Mouse (Mus musculus) forebrain, embryonic 11.5 days (tissue): Measurements from ENCODE around the gene Slc5a2. TPM values are rescaled to one million over a fixed set of nuclear protein-coding genes. Genes with fewer than 3 reads are reported as not detected.

ENCODE experiments used
- ATAC-seq: fragments of 200-750 bp; cut with Nextera tagmentation; replicated peaks from 2 replicates; pipeline ENCODE4 v1.8.0; 2017; ENCODE audit warnings: moderate TSS enrichment; ENCODE audit not compliant: low FRiP score
- DNase-seq: peaks from one replicate; pipeline ENCODE4 v3.0.0-alpha.2; 2017; ENCODE audit warnings: low spot score
- H3K27ac ChIP-seq: fragments of 300-500 bp; sonication (generic); 2 replicates; pipeline ENCODE4 v1.5.1; 2014; ENCODE audit warnings: low read depth, low read length
- H3K27me3 ChIP-seq: fragments of 300-500 bp; sonication (generic); 2 replicates; pipeline ENCODE4 v1.6.1; 2014; ENCODE audit warnings: mild to moderate bottlenecking, low read length, mixed read lengths; ENCODE audit not compliant: control insufficient read depth, insufficient read depth
- H3K36me3 ChIP-seq: fragments of 300-500 bp; sonication (generic); 2 replicates; pipeline ENCODE4 v1.6.1; 2014; ENCODE audit warnings: mild to moderate bottlenecking, low read length, moderate library complexity, mixed read lengths; ENCODE audit not compliant: control insufficient read depth, insufficient read depth
- H3K4me1 ChIP-seq: fragments of 300-500 bp; sonication (generic); replicated peaks from 2 replicates; pipeline ENCODE4 v1.6.1; 2014; ENCODE audit warnings: low read length, mixed read lengths; ENCODE audit not compliant: control insufficient read depth, insufficient read depth
- H3K4me2 ChIP-seq: fragments of 300-500 bp; sonication (generic); 2 replicates; pipeline ENCODE4 v1.6.1; 2014; ENCODE audit warnings: low read depth, mild to moderate bottlenecking, low read length, moderate library complexity, mixed read lengths; ENCODE audit not compliant: severe bottlenecking
- H3K4me3 ChIP-seq: fragments of 300-500 bp; sonication (generic); 2 replicates; pipeline ENCODE4 v1.5.1; 2014; ENCODE audit warnings: low read depth, low read length
- H3K9ac ChIP-seq: fragments of 300-500 bp; sonication (generic); 2 replicates; pipeline ENCODE4 v1.6.1; 2014; ENCODE audit warnings: low read length
- H3K9me3 ChIP-seq: fragments of 300-500 bp; sonication (generic); 2 replicates; pipeline ENCODE4 v1.6.1; 2016; ENCODE audit warnings: low read length, mixed read lengths; ENCODE audit not compliant: control insufficient read depth
- WGBS: fragments of 180-500 bp; shearing (Covaris S2); extraction: QIAGEN DNeasy Blood & Tissue Kit; methylation state at CpG from one replicate; pipeline ENCODE4 v1.1.7; 2014; 5-methylcytosine and 5-hydroxymethylcytosine counted together
- polyA plus RNA-seq: library from polyadenylated mRNA; unstranded; fragments of >200 nt; fragmentation: Nextera tagmentation; extraction: Ambion mirVana; gene quantifications from 2 replicates; pipeline ENCODE4 v1.2.1, GENCODE M21; 2014

Gene Slc5a2
- polyA plus RNA-seq, 1 experiment from 2014 or later = 0.35 TPM

DNA sequence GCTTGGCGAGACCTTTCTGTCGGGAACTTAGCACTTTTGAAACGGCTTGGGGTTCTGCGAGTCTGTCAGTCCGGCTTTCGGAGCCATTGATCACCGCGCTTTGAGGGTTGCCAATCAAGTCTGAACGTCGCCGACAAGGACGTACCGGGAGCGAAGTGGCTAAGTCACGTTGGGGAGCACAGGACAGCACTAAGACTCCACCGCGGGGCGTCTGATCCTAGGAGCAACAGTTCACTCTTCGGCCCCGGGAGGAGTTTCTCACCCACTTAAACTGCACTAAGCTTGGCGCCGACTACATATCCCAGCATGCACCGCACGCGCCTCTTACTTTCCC, 27.9 kb upstream of the Slc5a2 start:
- no peaks in the 10 kb centered on the region for H3K9me3 ChIP-seq
- no peaks in the 10 kb centered on the region; the same call in 1 of the 2 replicates for H3K4me1 ChIP-seq
- H3K27me3 ChIP-seq = no peaks in the 10 kb centered on the region
- DNase-seq = no peak
- H3K9ac ChIP-seq = peak overlapping the region; percentile 83
- peak overlapping the region; percentile 69 for H3K4me3 ChIP-seq
- under 1% methylated on average over 25 of the region's 25 CpGs for WGBS
- H3K27ac ChIP-seq = peak overlapping the region; percentile 94
- no peaks in the 10 kb centered on the region; the same call in 1 of the 2 replicates for H3K36me3 ChIP-seq
- ATAC-seq = no peak
- H3K4me2 ChIP-seq = peak overlapping the region; percentile 81

DNA sequence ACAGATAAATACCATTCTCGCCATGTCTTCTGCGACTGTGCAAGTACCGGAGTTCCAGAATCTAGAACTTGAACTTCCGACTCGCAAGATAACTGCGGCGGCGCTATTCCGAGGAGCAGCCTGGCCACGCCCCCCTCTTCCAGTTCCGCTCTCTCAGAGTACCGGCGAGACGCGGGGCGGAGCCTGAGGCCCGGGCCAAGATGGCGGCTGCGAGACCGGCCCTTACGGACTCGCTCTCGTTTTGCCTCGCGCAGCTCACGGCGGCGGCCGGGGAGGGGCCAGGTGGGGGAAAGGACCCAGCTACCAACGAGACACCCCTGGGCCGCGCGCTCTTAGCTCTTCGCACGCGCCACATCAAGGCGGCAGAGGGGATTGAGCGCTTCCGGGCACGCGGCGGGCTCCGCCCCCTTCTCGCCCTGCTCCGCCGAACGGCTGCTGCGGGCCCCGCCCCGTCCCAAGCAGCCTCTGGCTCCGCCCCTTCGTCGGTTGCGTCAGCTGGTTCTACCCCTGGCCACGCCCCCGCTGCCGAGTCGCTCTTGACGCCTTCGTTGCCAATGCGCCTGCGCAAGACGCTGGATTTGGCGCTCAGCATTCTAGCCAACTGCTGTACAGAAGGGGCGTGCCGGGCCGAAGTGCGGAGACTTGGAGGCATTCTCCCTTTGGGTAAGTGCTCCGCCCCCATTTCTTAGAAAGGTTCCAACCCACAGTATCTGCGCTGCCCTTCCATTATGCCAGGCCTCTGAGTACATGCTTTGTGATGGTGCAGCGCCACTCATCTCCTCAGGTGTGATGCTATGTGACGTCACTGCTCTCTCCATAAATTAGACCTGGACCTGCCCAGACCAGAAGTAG, 27.3 kb upstream of the Slc5a2 start, which contains the start of gene 9130023H24Rik:
Gene 9130023H24Rik, minus strand, starts transcription at position 105 of the 852 bp plus-strand sequence.
- under 1% methylated on average over 71 of the region's 72 CpGs for WGBS
- H3K9me3 ChIP-seq = no peaks in the 10 kb centered on the region
- peak within 1 kb of the TSS; percentile 81 for H3K4me2 ChIP-seq
- H3K4me3 ChIP-seq = peak within 1 kb of the TSS; percentile 69
- H3K36me3 ChIP-seq = no peaks in the 10 kb centered on the region; the same call in 1 of the 2 replicates
- H3K27me3 ChIP-seq = no peaks in the 10 kb centered on the region
- peak within 1 kb of the TSS; percentile 83 for H3K9ac ChIP-seq
- no peaks in the 10 kb centered on the region; the same call in 1 of the 2 replicates for H3K4me1 ChIP-seq
- DNase-seq (peak; percentile 100), ATAC-seq (peak; percentile 92)
- H3K27ac ChIP-seq = peak within 1 kb of the TSS; percentile 94

DNA sequence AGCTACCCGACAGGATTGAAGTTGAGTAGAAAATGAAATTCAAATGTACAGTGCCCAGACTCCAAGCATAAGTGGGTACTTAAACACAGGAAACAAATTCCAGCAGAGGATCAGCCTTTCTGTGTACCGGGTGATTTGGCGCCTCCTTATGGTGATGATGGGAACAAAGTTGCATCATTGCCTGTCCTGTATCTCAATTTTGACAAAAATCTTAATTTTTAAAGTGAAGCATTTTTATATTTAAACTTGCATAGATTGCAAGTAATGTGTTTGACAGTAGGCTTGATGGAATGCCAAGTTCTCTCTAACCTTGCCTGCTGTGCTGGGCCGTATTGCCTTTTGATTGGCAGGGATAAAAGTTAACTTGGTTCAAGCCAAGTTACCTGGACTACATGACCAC, 26.5 kb upstream of the Slc5a2 start:
- Histone ChIP-seq H3K4me2 (peak overlapping the region; percentile 47), H3K27me3 (no peaks in the 10 kb centered on the region), H3K9me3 (no peaks in the 10 kb centered on the region), H3K27ac (no peak overlapping the region; the same call in 1 of the 2 replicates), H3K4me1 (no peaks in the 10 kb centered on the region; the same call in 1 of the 2 replicates), H3K9ac (no peak overlapping the region), H3K36me3 (no peaks in the 10 kb centered on the region; the same call in 1 of the 2 replicates), H3K4me3 (peak overlapping the region; percentile 69; the same call in 1 of the 2 replicates)
- no peak for DNase-seq
- WGBS = 22% methylated on average over 4 of the region's 4 CpGs
- ATAC-seq = no peak

GRCm38 (mm10) chr7:128240131-128240784, 25.2 kb upstream of the Slc5a2 start:
- ATAC-seq = no peak
- 95% methylated on average over 27 of the region's 27 CpGs for WGBS
- H3K27ac ChIP-seq = no peak overlapping the region
- no peak overlapping the region for H3K4me3 ChIP-seq
- H3K4me2 ChIP-seq = no peak overlapping the region
- no peak for DNase-seq
- peaks cover 3% of the 10 kb centered on the region; the same call in 1 of the 2 replicates for H3K36me3 ChIP-seq
- no peaks in the 10 kb centered on the region for H3K9me3 ChIP-seq
- no peak overlapping the region for H3K9ac ChIP-seq
- H3K4me1 ChIP-seq = no peaks in the 10 kb centered on the region; the same call in 1 of the 2 replicates
- no peaks in the 10 kb centered on the region for H3K27me3 ChIP-seq

DNA sequence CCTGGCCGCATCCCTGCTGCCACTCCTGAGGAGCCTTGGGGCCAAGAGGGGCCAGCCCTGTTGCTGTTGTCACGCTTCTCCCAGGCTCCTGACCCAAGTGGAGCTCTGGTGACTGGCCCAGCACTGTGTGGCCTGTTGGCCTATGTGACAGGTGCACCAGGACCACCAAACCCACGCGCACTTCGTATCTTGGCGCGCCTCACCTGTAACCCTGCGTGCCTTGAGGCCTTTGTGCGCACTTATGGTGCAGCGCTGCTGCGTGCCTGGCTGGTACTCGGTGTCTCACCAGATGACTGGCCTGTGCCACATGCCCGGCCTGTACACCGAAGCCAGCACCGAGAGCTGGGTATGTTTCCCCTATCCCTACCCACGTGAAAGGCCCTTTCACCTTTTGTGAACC, 23.1 kb upstream of the Slc5a2 start:
- Histone ChIP-seq H3K4me3 (no peak overlapping the region), H3K4me1 (peaks cover 2% of the 10 kb centered on the region), H3K4me2 (no peak overlapping the region), H3K9me3 (no peaks in the 10 kb centered on the region), H3K9ac (no peak overlapping the region), H3K27ac (no peak overlapping the region), H3K27me3 (no peaks in the 10 kb centered on the region), H3K36me3 (peaks cover 3% of the 10 kb centered on the region; the same call in 1 of the 2 replicates)
- DNase-seq = no peak
- 95% methylated on average over 16 of the region's 16 CpGs for WGBS
- ATAC-seq = no peak

DNA sequence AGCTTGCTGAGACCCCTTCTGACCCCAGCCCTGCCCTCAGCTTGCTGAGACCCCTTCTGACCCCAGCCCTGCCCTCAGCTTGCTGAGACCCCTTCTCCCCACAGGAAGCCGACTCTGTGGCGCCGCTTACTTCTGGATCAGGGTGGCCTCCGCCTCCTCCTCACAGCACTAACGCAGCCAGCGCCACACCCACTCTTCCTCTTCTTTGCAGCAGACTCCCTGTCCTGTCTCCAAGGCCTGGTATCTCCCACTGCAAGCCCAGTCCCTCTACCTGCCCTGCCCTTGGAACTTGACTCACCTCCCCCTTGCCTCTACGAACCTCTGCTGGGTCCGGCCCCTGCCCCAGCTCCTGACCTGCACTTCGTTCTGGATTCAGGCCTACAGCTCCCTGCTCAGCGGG, 21.5 kb upstream of the Slc5a2 start:
- Histone ChIP-seq H3K4me3 (no peak overlapping the region), H3K9ac (no peak overlapping the region), H3K9me3 (no peaks in the 10 kb centered on the region), H3K27me3 (no peaks in the 10 kb centered on the region), H3K36me3 (peaks cover 3% of the 10 kb centered on the region; the same call in 1 of the 2 replicates), H3K27ac (no peak overlapping the region), H3K4me1 (peaks cover 2% of the 10 kb centered on the region), H3K4me2 (no peak overlapping the region)
- no peak for DNase-seq
- 58% methylated on average over 10 of the region's 10 CpGs for WGBS
- ATAC-seq = no peak

GRCm38 (mm10) chr7:128244410-128245025, 20.9 kb upstream of the Slc5a2 start:
- Histone ChIP-seq H3K27me3 (no peaks in the 10 kb centered on the region), H3K4me1 (peaks cover 2% of the 10 kb centered on the region; the same call in 1 of the 2 replicates), H3K9me3 (no peaks in the 10 kb centered on the region), H3K36me3 (peaks cover 3% of the 10 kb centered on the region; the same call in 1 of the 2 replicates), H3K9ac (no peak overlapping the region), H3K4me3 (no peak overlapping the region), H3K4me2 (no peak overlapping the region), H3K27ac (no peak overlapping the region; the same call in 1 of the 2 replicates)
- no peak for DNase-seq
- no peak for ATAC-seq
- WGBS = 85% methylated on average over 18 of the region's 18 CpGs

DNA sequence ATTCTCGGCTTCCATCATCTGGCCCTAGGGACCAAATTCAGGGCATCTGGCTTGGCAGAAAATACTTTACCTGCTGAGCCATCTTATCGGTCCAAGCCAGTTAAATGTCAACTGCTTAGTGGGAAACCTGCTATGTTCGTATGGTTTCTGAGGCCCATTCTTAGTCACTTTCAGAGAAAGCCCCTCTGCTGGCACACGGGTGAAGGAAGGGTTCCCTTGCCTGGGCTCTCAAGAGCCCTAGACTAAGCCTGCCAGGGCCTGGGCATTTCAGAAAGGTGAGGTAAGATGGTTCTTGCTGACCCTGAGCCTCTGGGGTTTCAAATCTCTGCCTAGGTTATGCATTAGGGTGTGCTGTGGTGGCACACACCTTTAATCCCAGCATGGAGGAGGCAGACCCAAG, 19.9 kb upstream of the Slc5a2 start:
- Histone ChIP-seq H3K9ac (no peak overlapping the region), H3K27me3 (no peaks in the 10 kb centered on the region), H3K4me3 (no peak overlapping the region), H3K4me1 (peaks cover 2% of the 10 kb centered on the region; the same call in 1 of the 2 replicates), H3K9me3 (no peaks in the 10 kb centered on the region), H3K4me2 (no peak overlapping the region), H3K27ac (no peak overlapping the region), H3K36me3 (peaks cover 3% of the 10 kb centered on the region; the same call in 1 of the 2 replicates)
- ATAC-seq = no peak
- WGBS = 92% methylated on average over 4 of the region's 4 CpGs
- DNase-seq = no peak
